Mouse (Mus musculus) MEL (cell line): ENCODE measurements around the gene Tubb3. TPM values are rescaled to one million over a fixed set of nuclear protein-coding genes. Genes with fewer than 3 reads are reported as not detected.

Experiments used
- DNase-seq: peaks from one replicate; pipeline ENCODE4 v3.0.0; 2011; ENCODE audit warnings: low read depth, low spot score
- H3K27ac ChIP-seq: 2 replicates; pipeline ENCODE4 v1.5.1; 2012; ENCODE audit warnings: low read depth, mild to moderate bottlenecking, control low read depth, low read length, moderate library complexity; ENCODE audit not compliant: control insufficient read depth
- H3K27me3 ChIP-seq, 2 experiments: fragments of 150-350 bp in 1 of 2; sonication (generic) in 1 of 2; 2 replicates each; pipeline ENCODE4 v1.6.1; 2012; ENCODE audit warnings: low read length in 2 of 2, mild to moderate bottlenecking in 2 of 2, improper control_type of control experiment in 1 of 2, moderate library complexity in 1 of 2; ENCODE audit not compliant: insufficient read depth in 2 of 2, control insufficient read depth in 1 of 2
- H3K36me3 ChIP-seq, 2 experiments: 2 replicates each; pipeline ENCODE4 v1.6.1; 2012 to 2014; ENCODE audit warnings: low read length in 2 of 2, improper control_type of control experiment in 1 of 2, inconsistent platforms in 1 of 2, mild to moderate bottlenecking in 1 of 2; ENCODE audit not compliant: insufficient read depth in 2 of 2, control insufficient read depth in 1 of 2
- H3K4me1 ChIP-seq, 2 experiments: fragments of 150-350 bp in 1 of 2; sonication (generic) in 1 of 2; 2 replicates each; pipeline ENCODE4 v1.6.1; 2012; ENCODE audit warnings: low read length in 2 of 2, improper control_type of control experiment in 1 of 2, mild to moderate bottlenecking in 1 of 2; ENCODE audit not compliant: insufficient read depth in 2 of 2, control insufficient read depth in 1 of 2
- H3K4me3 ChIP-seq, 2 experiments: fragments of 150-350 bp in 1 of 2; sonication (generic) in 1 of 2; 2 replicates each; pipeline ENCODE4 v1.5.1; 2012; ENCODE audit warnings: low read depth in 2 of 2, low read length in 2 of 2, mild to moderate bottlenecking in 2 of 2, moderate library complexity in 2 of 2, control low read depth in 1 of 2, improper control_type of control experiment in 1 of 2; ENCODE audit not compliant: control insufficient read depth in 1 of 2, insufficient read depth in 1 of 2
- H3K79me2 ChIP-seq: 2 replicates; pipeline ENCODE4 v1.6.1; 2012; ENCODE audit warnings: mild to moderate bottlenecking, low read length, moderate library complexity; ENCODE audit not compliant: control insufficient read depth, poor library complexity, insufficient read depth
- H3K9ac ChIP-seq: 2 replicates; pipeline ENCODE4 v1.6.1; 2012; ENCODE audit warnings: low read depth, mild to moderate bottlenecking, control low read depth, low read length, moderate library complexity; ENCODE audit not compliant: control insufficient read depth, poor library complexity, severe bottlenecking
- H3K9me3 ChIP-seq: fragments of 150-350 bp; sonication (generic); replicated peaks from 2 replicates; pipeline ENCODE4 v1.6.1; 2012; ENCODE audit warnings: mild to moderate bottlenecking, low read length, improper control_type of control experiment, moderate library complexity; ENCODE audit not compliant: insufficient read depth
- BHLHE40 ChIP-seq: IDR thresholded peaks from 2 replicates; pipeline ENCODE4 v1.6.1; 2012; ENCODE audit warnings: low read depth, mild to moderate bottlenecking, inconsistent platforms, low read length, improper control_type of control experiment, borderline replicate concordance
- CTCF ChIP-seq, 3 experiments: IDR thresholded peaks in 2 of 3; conservative IDR thresholded peaks in 1 of 3; 2 replicates each; pipeline ENCODE4 v1.5.1; 2011 to 2012; ENCODE audit warnings: low read length in 3 of 3, low read depth in 2 of 3, mild to moderate bottlenecking in 2 of 3, improper control_type of control experiment in 1 of 3, inconsistent platforms in 1 of 3, mixed read lengths in 1 of 3, moderate library complexity in 1 of 3; ENCODE audit not compliant: control insufficient read depth in 1 of 3, insufficient read depth in 1 of 3, poor library complexity in 1 of 3, severe bottlenecking in 1 of 3
- EP300 ChIP-seq, 2 experiments: IDR thresholded peaks; 2 replicates each; pipeline ENCODE4 v1.6.1; 2011; ENCODE audit warnings: improper control_type of control experiment in 2 of 2, low read length in 2 of 2, low read depth in 1 of 2, mild to moderate bottlenecking in 1 of 2
- ETS1 ChIP-seq: IDR thresholded peaks from 2 replicates; pipeline ENCODE4 v1.6.1; 2012; ENCODE audit warnings: low read depth, mild to moderate bottlenecking, inconsistent platforms, low read length, improper control_type of control experiment, moderate library complexity
- GATA1 ChIP-seq: IDR thresholded peaks from 2 replicates; pipeline ENCODE4 v1.6.1; 2011; ENCODE audit warnings: low read depth, low read length, improper control_type of control experiment
- HCFC1 ChIP-seq: IDR thresholded peaks from 2 replicates; pipeline ENCODE4 v1.6.1; 2012; ENCODE audit warnings: low read depth, mild to moderate bottlenecking, inconsistent platforms, low read length, improper control_type of control experiment, moderate library complexity
- MAX ChIP-seq: IDR thresholded peaks from 2 replicates; pipeline ENCODE4 v1.6.1; 2011; ENCODE audit warnings: low read length, improper control_type of control experiment
- MAZ ChIP-seq: IDR thresholded peaks from 2 replicates; pipeline ENCODE4 v1.6.1; 2012; ENCODE audit warnings: low read depth, mild to moderate bottlenecking, inconsistent platforms, low read length, improper control_type of control experiment
- MEF2A ChIP-seq: IDR thresholded peaks from 2 replicates; pipeline ENCODE4 v1.6.1; 2014; ENCODE audit warnings: low read depth, mild to moderate bottlenecking, inconsistent platforms, low read length, improper control_type of control experiment; ENCODE audit not compliant: poor library complexity, insufficient replicate concordance, severe bottlenecking; ENCODE audit errors: extremely low read depth
- MYC ChIP-seq: IDR thresholded peaks from 2 replicates; pipeline ENCODE4 v1.6.1; 2011; ENCODE audit warnings: low read depth, mild to moderate bottlenecking, low read length, improper control_type of control experiment, moderate library complexity
- POLR2AphosphoS2 ChIP-seq: IDR thresholded peaks from 2 replicates; pipeline ENCODE4 v1.6.1; 2011; ENCODE audit warnings: low read length, improper control_type of control experiment
- RAD21 ChIP-seq: IDR thresholded peaks from 2 replicates; pipeline ENCODE4 v1.6.1; 2011; ENCODE audit warnings: mild to moderate bottlenecking, low read depth, low read length, improper control_type of control experiment
- RCOR1 ChIP-seq: IDR thresholded peaks from 2 replicates; pipeline ENCODE4 v1.6.1; 2012; ENCODE audit warnings: low read depth, mild to moderate bottlenecking, inconsistent platforms, low read length, improper control_type of control experiment
- SMC3 ChIP-seq: IDR thresholded peaks from 2 replicates; pipeline ENCODE4 v1.6.1; 2011; ENCODE audit warnings: low read depth, low read length, improper control_type of control experiment
- TAL1 ChIP-seq: IDR thresholded peaks from 2 replicates; pipeline ENCODE4 v1.6.1; 2012; ENCODE audit warnings: mild to moderate bottlenecking, inconsistent platforms, low read length, moderate library complexity, mixed read lengths
- TCF12 ChIP-seq: IDR thresholded peaks from 2 replicates; pipeline ENCODE4 v1.6.1; 2014; ENCODE audit warnings: low read depth, mild to moderate bottlenecking, inconsistent platforms, low read length, improper control_type of control experiment, moderate library complexity
- UBTF ChIP-seq: IDR thresholded peaks from 2 replicates; pipeline ENCODE4 v1.6.1; 2012; ENCODE audit warnings: low read depth, mild to moderate bottlenecking, inconsistent platforms, low read length, improper control_type of control experiment, moderate library complexity, borderline replicate concordance; ENCODE audit not compliant: insufficient read depth
- ZC3H11A ChIP-seq: IDR thresholded peaks from 2 replicates; pipeline ENCODE4 v1.6.1; 2012; ENCODE audit warnings: low read depth, mild to moderate bottlenecking, inconsistent platforms, low read length, improper control_type of control experiment
- ZNF384 ChIP-seq: IDR thresholded peaks from 2 replicates; pipeline ENCODE4 v1.6.1; 2012; ENCODE audit warnings: low read depth, mild to moderate bottlenecking, inconsistent platforms, low read length, improper control_type of control experiment
- polyA plus RNA-seq, 2 experiments: library from polyadenylated mRNA; stranded (reverse) in 1 of 2; unstranded in 1 of 2; fragments of >175 nt in 1 of 2; fragments of >200 nt in 1 of 2; gene quantifications; 2 replicates each; pipeline versions ENCODE4 v1.2.1 to v1.2.4; 2012; ENCODE audit warnings: low replicate concordance in 2 of 2, low read depth in 1 of 2; ENCODE audit not compliant: insufficient read length in 2 of 2, insufficient read depth in 1 of 2, missing spikeins in 1 of 2
- total RNA-seq: library from RNA; depleted of rRNA; stranded (reverse); fragments of 300-350 nt; gene quantifications from 2 replicates; pipeline ENCODE4 v1.2.3, GENCODE M21; 2012

Gene Tubb3
- total and polyA plus RNA-seq, 3 experiments: 0.69 to 1.4 TPM; not detected in 1

GRCm38 (mm10) chr8:123422056-123422780 lies 11.0 kb downstream of the Tubb3 start:
- H3K4me1 ChIP-seq: peaks cover 4 to 5% of the 10 kb centered on the region in 2 experiments
- H3K9me3 ChIP-seq: 0 out of 2 replicates have a peak, but pooled peaks cover 2% of the 10 kb centered on the region
- peak; percentile 57 for TF ChIP-seq ZC3H11A
- TF ChIP-seq BHLHE40: no peak
- TF ChIP-seq GATA1: peak; percentile 63
- TF ChIP-seq RAD21: peak; percentile 59
- no peak for TF ChIP-seq MEF2A
- peak; percentile 80 for TF ChIP-seq ZNF384
- TF ChIP-seq RCOR1: peak; percentile 63
- TF ChIP-seq SMC3: peak; percentile 69
- TF ChIP-seq TCF12: peak; percentile 29; the same call in 1 of the 2 replicates
- peak; percentile 74 to 88 (median 75) for TF ChIP-seq CTCF (IDR thresholded peaks at IDR 0.05 in 2 of 3, conservative IDR thresholded peaks at IDR 0.05 in 1 of 3; ENCODE audit: control insufficient read depth in 1 of 3, insufficient read depth in 1 of 3, low read depth in 2 of 3, low read length in 3 of 3, poor library complexity in 1 of 3, severe bottlenecking in 1 of 3)
- TF ChIP-seq MYC: no peak
- 0 out of 2 replicates have a peak, but pooled peaks have one; percentile 15 for TF ChIP-seq HCFC1
- peak; percentile 46 to 47; a peak in 3 of 4 replicates for TF ChIP-seq EP300 (IDR thresholded peaks at IDR 0.05; ENCODE audit: low read depth in 1 of 2, low read length in 2 of 2)
- TF ChIP-seq ETS1: peak; percentile 34; the same call in 1 of the 2 replicates
- H3K79me2 ChIP-seq: no peaks in the 10 kb centered on the region
- DNase-seq: peak; percentile 82
- H3K9ac ChIP-seq: peak overlapping the region; percentile 25
- no peaks in the 10 kb centered on the region; a peak in 1 of 4 replicates for H3K36me3 ChIP-seq
- H3K27me3 ChIP-seq: no peaks in the 10 kb centered on the region
- peak overlapping the region; percentile 60 to 63 for H3K4me3 ChIP-seq
- no peak overlapping the region for H3K27ac ChIP-seq

- no peaks in the 10 kb centered on the region; a peak in 1 of 4 replicates for H3K36me3 ChIP-seq
- no peak overlapping the region; the same call in 1 of the 2 replicates for H3K9ac ChIP-seq
- H3K4me1 ChIP-seq: peaks cover 4% of the 10 kb centered on the region in 2 experiments; a peak in 3 of 4 replicates
- H3K9me3 ChIP-seq: 0 out of 2 replicates have a peak, but pooled peaks cover 2% of the 10 kb centered on the region
- no peak overlapping the region for H3K27ac ChIP-seq
- H3K4me3 ChIP-seq: peak overlapping the region; percentile 11 to 63; a peak in 3 of 4 replicates
- no peaks in the 10 kb centered on the region for H3K27me3 ChIP-seq
- H3K79me2 ChIP-seq: no peaks in the 10 kb centered on the region
- no peak for DNase-seq
- TF ChIP-seq POLR2AphosphoS2 (no peak), UBTF (no peak), MAZ (no peak), TCF12 (no peak), TAL1 (no peak), MAX (no peak), GATA1 (no peak)
Measured at GRCm38 (mm10) chr8:123422781-123423159, 11.5 kb downstream of the Tubb3 start.
